Mouse (Mus musculus) liver, adult (tissue): ENCODE data around the gene Lrrfip1.

Experiments used
- GATA4 ChIP-seq: IDR thresholded peaks from 2 replicates; pipeline ENCODE4 v1.6.1; 2014; ENCODE audit warnings: mild to moderate bottlenecking, low read length; ENCODE audit not compliant: insufficient replicate concordance

Gene Lrrfip1

DNA sequence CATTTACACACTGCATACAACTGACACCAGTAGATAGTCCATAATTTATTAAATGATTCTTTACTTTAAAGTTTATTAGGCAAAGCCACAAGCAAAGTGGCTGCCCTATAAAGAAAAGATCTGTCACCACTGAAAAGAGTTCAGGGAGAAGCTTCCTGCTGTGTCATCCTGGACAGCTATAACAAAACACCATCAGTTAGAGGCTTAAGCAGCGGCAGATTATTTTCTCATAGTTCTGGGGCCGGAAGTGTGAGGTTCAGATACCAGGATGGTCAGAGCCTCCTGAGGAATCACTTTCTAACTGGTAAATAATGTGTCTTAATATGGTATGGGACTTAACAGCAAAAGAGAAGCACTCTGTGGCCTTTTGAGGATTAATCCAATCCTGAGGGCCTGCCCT lies 153.0 kb downstream of the Lrrfip1 start:
- TF ChIP-seq GATA4: no peak

DNA sequence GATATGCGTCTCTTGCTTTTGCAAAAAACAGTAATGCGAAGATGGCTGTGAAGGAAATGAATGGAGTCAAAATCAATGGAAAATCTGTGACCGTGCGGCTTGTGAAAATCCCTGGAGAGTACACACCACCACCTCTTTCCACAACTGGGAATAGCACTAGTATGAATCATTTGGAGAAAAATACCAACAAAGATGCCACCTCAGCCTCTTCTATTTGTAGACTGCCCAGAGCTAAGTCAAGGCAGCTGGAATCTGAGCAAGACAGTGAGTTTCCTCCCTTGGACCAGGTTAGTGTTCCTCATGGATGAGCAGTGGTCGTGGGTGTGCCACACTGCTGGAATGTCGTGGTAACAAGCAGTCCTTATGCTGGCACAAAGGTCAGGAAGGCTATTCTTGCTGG lies 168.3 kb downstream of the Lrrfip1 start:
- no peak for TF ChIP-seq GATA4

GRCm38 (mm10) chr1:91169157-91169556 lies 170.6 kb downstream of the Lrrfip1 start:
- no peak for TF ChIP-seq GATA4

DNA sequence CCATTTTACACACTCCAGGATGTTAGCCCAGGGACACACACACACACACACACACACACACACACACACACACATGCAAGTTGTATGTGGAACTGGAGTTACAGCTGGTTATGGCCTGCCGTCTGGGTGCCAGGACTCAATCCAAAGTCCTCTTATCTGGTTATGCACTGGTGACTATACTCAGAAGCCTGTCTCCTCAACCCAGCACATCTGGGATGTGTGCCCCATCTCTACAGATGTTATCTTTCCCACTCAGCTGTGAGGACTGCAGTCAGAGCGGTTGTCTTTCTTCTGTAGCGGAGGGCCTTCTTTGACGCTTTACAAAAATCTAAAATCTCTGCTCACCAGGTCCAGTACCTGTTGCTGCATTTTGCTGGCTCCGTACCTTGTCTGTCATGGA lies 176.3 kb downstream of the Lrrfip1 start:
- TF ChIP-seq GATA4: no peak

GRCm38 (mm10) chr1:91176026-91176425 lies 177.5 kb downstream of the Lrrfip1 start:
- TF ChIP-seq GATA4: no peak

- no peak for TF ChIP-seq GATA4
Observed at GRCm38 (mm10) chr1:91176871-91177270, 178.3 kb downstream of the Lrrfip1 start.
